Mouse (Mus musculus): ENCODE measurements around the gene Stim2. TPM values are rescaled to one million over a fixed set of nuclear protein-coding genes. Genes with fewer than 3 reads are reported as not detected.
A peak's percentile ranks its signal among the peaks of the same experiment; 100 is the strongest.

Stim2 gene
- polyA plus RNA-seq, 1 experiment from 2014 or later: 5.4 TPM

- no peaks in the 10 kb centered on the region for H3K9me3 ChIP-seq (ENCODE audit: low read length)
- H3K9ac ChIP-seq (replicated peaks): no peak overlapping the region
- no peaks in the 10 kb centered on the region for H3K27me3 ChIP-seq (ENCODE audit: insufficient read depth, low read length)
- DNase-seq (no peak), ATAC-seq (no peak)
- no peak for TF ChIP-seq CTCF (IDR thresholded peaks at IDR 0.05; ENCODE audit: low read depth)
- no peak for TF ChIP-seq EP300 (IDR thresholded peaks at IDR 0.05; ENCODE audit: low read depth)
- no peak overlapping the region for H3K4me2 ChIP-seq (ENCODE audit: low read depth, low read length)
- H3K4me3 ChIP-seq (ENCODE audit: low read depth, low read length): no peak overlapping the region
- no peaks in the 10 kb centered on the region for H3K36me3 ChIP-seq (replicated peaks; ENCODE audit: insufficient read depth, low read length)
- peaks cover 5% of the 10 kb centered on the region; the same call in 1 of the 2 replicates for H3K4me1 ChIP-seq (ENCODE audit: insufficient read depth)
- H3K27ac ChIP-seq (ENCODE audit: low read depth): no peak overlapping the region
- WGBS (ENCODE audit: insufficient replicate concordance): 35% methylated on average over 1 of the region's 1 CpGs
These were observed 75.0 kb downstream of the Stim2 start for GRCm38 (mm10) chr5:54073291-54073690.

- Histone ChIP-seq H3K27me3 (ENCODE audit: insufficient read depth, low read length) (no peaks in the 10 kb centered on the region), H3K4me1 (ENCODE audit: insufficient read depth) (0 out of 2 replicates have a peak, but pooled peaks cover 4% of the 10 kb centered on the region), H3K36me3 (replicated peaks; ENCODE audit: insufficient read depth, low read length) (no peaks in the 10 kb centered on the region), H3K9ac (replicated peaks) (no peak overlapping the region), H3K4me3 (ENCODE audit: low read depth, low read length) (no peak overlapping the region), H3K9me3 (ENCODE audit: low read length) (no peaks in the 10 kb centered on the region), H3K4me2 (ENCODE audit: low read depth, low read length) (no peak overlapping the region), H3K27ac (ENCODE audit: low read depth) (no peak overlapping the region)
- WGBS (ENCODE audit: insufficient replicate concordance): 72% methylated on average over 1 of the region's 1 CpGs
- TF ChIP-seq EP300 (IDR thresholded peaks at IDR 0.05; ENCODE audit: low read depth): no peak
- TF ChIP-seq CTCF (IDR thresholded peaks at IDR 0.05; ENCODE audit: low read depth): no peak
- ATAC-seq (no peak), DNase-seq (no peak)
These were observed 81.7 kb downstream of the Stim2 start for GRCm38 (mm10) chr5:54079997-54080396.

GRCm38 (mm10) chr5:54087912-54088311 lies 89.6 kb downstream of the Stim2 start:
- H3K4me3 ChIP-seq (ENCODE audit: low read depth, low read length): no peak overlapping the region
- no peak overlapping the region for H3K27ac ChIP-seq (ENCODE audit: low read depth)
- no peaks in the 10 kb centered on the region for H3K36me3 ChIP-seq (replicated peaks; ENCODE audit: insufficient read depth, low read length)
- no peak for TF ChIP-seq EP300 (IDR thresholded peaks at IDR 0.05; ENCODE audit: low read depth)
- TF ChIP-seq CTCF (IDR thresholded peaks at IDR 0.05; ENCODE audit: low read depth): no peak
- ATAC-seq: no peak
- no peaks in the 10 kb centered on the region for H3K27me3 ChIP-seq (ENCODE audit: insufficient read depth, low read length)
- DNase-seq: no peak
- no peak overlapping the region for H3K4me2 ChIP-seq (ENCODE audit: low read depth, low read length)
- WGBS (ENCODE audit: insufficient replicate concordance): 84% methylated on average over 3 of the region's 3 CpGs
- H3K9ac ChIP-seq (replicated peaks): no peak overlapping the region
- H3K9me3 ChIP-seq (ENCODE audit: low read length): no peaks in the 10 kb centered on the region
- 0 out of 2 replicates have a peak, but pooled peaks cover 4% of the 10 kb centered on the region for H3K4me1 ChIP-seq (ENCODE audit: insufficient read depth)

GRCm38 (mm10) chr5:54098219-54098618 lies 99.9 kb downstream of the Stim2 start:
- TF ChIP-seq EP300 (IDR thresholded peaks at IDR 0.05; ENCODE audit: low read depth) (no peak), CTCF (IDR thresholded peaks at IDR 0.05; ENCODE audit: low read depth) (no peak)
- no peak overlapping the region for H3K27ac ChIP-seq (ENCODE audit: low read depth)
- DNase-seq (no peak), ATAC-seq (no peak)
- no peaks in the 10 kb centered on the region; the same call in 1 of the 2 replicates for H3K4me1 ChIP-seq (ENCODE audit: insufficient read depth)
- H3K4me3 ChIP-seq (ENCODE audit: low read depth, low read length): no peak overlapping the region
- no peaks in the 10 kb centered on the region for H3K9me3 ChIP-seq (ENCODE audit: low read length)
- H3K9ac ChIP-seq (replicated peaks): no peak overlapping the region
- H3K4me2 ChIP-seq (ENCODE audit: low read depth, low read length): 0 out of 2 replicates have a peak overlapping the region, but pooled peaks have one; percentile 10
- no peaks in the 10 kb centered on the region for H3K36me3 ChIP-seq (replicated peaks; ENCODE audit: insufficient read depth, low read length)
- H3K27me3 ChIP-seq (ENCODE audit: insufficient read depth, low read length): no peaks in the 10 kb centered on the region
- 60% methylated on average over 6 of the region's 6 CpGs for WGBS (ENCODE audit: insufficient replicate concordance)

DNA sequence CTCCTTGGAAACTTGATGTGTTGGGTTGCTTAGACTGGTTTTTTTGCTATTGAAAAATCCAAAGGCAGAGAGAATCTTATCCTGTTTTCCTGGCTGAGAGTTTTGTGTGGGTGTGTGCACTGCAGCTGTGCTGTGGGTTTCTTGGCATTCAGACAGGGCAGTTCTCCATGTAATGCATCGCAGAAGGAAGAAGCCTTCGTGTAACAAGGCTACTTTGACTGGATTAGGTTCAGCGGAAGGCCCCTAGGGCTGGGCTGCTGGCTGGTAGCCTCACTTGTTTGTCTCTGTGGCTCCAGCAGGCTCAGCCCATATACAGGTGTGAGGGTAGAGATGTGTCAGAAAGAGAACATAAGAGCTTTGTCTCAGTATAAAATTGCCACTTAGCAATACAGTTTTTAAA lies 102.6 kb downstream of the Stim2 start:
- WGBS (ENCODE audit: insufficient replicate concordance): 37% methylated on average over 3 of the region's 3 CpGs
- Histone ChIP-seq H3K4me2 (ENCODE audit: low read depth, low read length) (no peak overlapping the region), H3K4me3 (ENCODE audit: low read depth, low read length) (no peak overlapping the region), H3K9me3 (ENCODE audit: low read length) (no peaks in the 10 kb centered on the region), H3K4me1 (ENCODE audit: insufficient read depth) (no peaks in the 10 kb centered on the region; the same call in 1 of the 2 replicates), H3K36me3 (replicated peaks; ENCODE audit: insufficient read depth, low read length) (no peaks in the 10 kb centered on the region), H3K27me3 (ENCODE audit: insufficient read depth, low read length) (no peaks in the 10 kb centered on the region), H3K9ac (replicated peaks) (no peak overlapping the region), H3K27ac (ENCODE audit: low read depth) (no peak overlapping the region)
- no peak for DNase-seq
- no peak for ATAC-seq
- TF ChIP-seq CTCF (IDR thresholded peaks at IDR 0.05; ENCODE audit: low read depth): no peak
- TF ChIP-seq EP300 (IDR thresholded peaks at IDR 0.05; ENCODE audit: low read depth): no peak

DNA sequence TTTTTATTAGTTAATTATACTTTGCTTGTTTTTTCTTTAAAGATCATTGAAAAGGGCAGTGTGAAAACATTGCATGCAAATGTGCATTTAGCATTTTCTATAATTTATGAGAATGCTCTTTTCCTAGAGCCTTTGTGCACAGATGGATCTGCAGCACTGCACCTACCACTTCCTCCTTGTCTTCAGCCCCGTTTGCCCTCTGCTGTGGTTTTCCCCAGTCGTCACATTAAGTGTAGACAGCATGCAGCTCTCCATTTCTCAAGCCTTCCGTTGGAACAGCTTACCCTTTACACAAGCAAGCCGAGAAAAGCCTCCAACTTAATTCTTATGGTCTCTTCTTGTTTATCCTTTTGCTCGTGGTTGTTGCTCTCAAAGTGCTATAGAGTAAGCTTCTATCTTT lies 103.0 kb downstream of the Stim2 start:
- no peaks in the 10 kb centered on the region for H3K9me3 ChIP-seq (ENCODE audit: low read length)
- TF ChIP-seq CTCF (IDR thresholded peaks at IDR 0.05; ENCODE audit: low read depth) (no peak), EP300 (IDR thresholded peaks at IDR 0.05; ENCODE audit: low read depth) (no peak)
- DNase-seq (no peak), ATAC-seq (no peak)
- H3K36me3 ChIP-seq (replicated peaks; ENCODE audit: insufficient read depth, low read length): no peaks in the 10 kb centered on the region
- H3K27ac ChIP-seq (ENCODE audit: low read depth): no peak overlapping the region
- H3K4me3 ChIP-seq (ENCODE audit: low read depth, low read length): no peak overlapping the region
- no peak overlapping the region for H3K4me2 ChIP-seq (ENCODE audit: low read depth, low read length)
- no peaks in the 10 kb centered on the region; the same call in 1 of the 2 replicates for H3K4me1 ChIP-seq (ENCODE audit: insufficient read depth)
- WGBS (ENCODE audit: insufficient replicate concordance): 25% methylated on average over 5 of the region's 5 CpGs
- no peak overlapping the region for H3K9ac ChIP-seq (replicated peaks)
- no peaks in the 10 kb centered on the region for H3K27me3 ChIP-seq (ENCODE audit: insufficient read depth, low read length)

DNA sequence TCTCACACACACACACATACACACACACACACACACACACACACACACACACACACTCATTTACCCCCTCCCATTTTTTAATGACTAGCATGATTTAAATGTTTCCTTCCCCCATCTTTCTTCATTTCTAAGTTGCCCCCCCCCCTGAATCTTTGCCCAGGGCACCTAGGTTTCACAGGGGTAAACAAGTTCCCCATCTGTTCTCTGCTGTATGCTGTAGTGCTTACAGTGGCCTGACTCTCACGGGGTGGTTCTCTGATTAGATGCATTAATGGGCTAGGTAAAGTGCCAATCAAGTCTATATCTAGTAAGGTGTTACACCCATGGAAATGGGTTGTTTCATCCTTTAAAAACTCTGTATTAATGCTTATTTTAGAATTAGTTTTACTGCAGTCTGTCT lies 103.7 kb downstream of the Stim2 start:
- DNase-seq: no peak
- Histone ChIP-seq H3K4me2 (ENCODE audit: low read depth, low read length) (no peak overlapping the region), H3K9ac (replicated peaks) (no peak overlapping the region), H3K4me3 (ENCODE audit: low read depth, low read length) (no peak overlapping the region), H3K36me3 (replicated peaks; ENCODE audit: insufficient read depth, low read length) (0 out of 2 replicates have a peak, but pooled peaks cover under 1% of the 10 kb centered on the region), H3K27me3 (ENCODE audit: insufficient read depth, low read length) (no peaks in the 10 kb centered on the region), H3K4me1 (ENCODE audit: insufficient read depth) (no peaks in the 10 kb centered on the region; the same call in 1 of the 2 replicates), H3K27ac (ENCODE audit: low read depth) (no peak overlapping the region), H3K9me3 (ENCODE audit: low read length) (no peaks in the 10 kb centered on the region)
- TF ChIP-seq CTCF (IDR thresholded peaks at IDR 0.05; ENCODE audit: low read depth) (no peak), EP300 (IDR thresholded peaks at IDR 0.05; ENCODE audit: low read depth) (no peak)
- 24% methylated on average over 1 of the region's 1 CpGs for WGBS (ENCODE audit: insufficient replicate concordance)
- no peak for ATAC-seq
